Mouse (Mus musculus) thymus, adult 2 months (tissue): ENCODE data around the gene Ryr2.

ENCODE experiments used
- CTCF ChIP-seq: fragments of 200-500 bp; IDR thresholded peaks from 2 replicates; pipeline ENCODE4 v1.5.1; 2012; ENCODE audit warnings: mild to moderate bottlenecking, control low read depth, low read length, moderate library complexity, borderline replicate concordance; ENCODE audit not compliant: control insufficient read depth, poor library complexity, insufficient read depth; ENCODE audit errors: extremely low read depth
- POLR2A ChIP-seq: fragments of 200-500 bp; IDR thresholded peaks from 2 replicates; pipeline ENCODE4 v1.6.1; 2012; ENCODE audit warnings: mild to moderate bottlenecking, low read length, control low read depth, moderate library complexity; ENCODE audit not compliant: control insufficient read depth, poor library complexity, insufficient read depth; ENCODE audit errors: extremely low read depth

DNA sequence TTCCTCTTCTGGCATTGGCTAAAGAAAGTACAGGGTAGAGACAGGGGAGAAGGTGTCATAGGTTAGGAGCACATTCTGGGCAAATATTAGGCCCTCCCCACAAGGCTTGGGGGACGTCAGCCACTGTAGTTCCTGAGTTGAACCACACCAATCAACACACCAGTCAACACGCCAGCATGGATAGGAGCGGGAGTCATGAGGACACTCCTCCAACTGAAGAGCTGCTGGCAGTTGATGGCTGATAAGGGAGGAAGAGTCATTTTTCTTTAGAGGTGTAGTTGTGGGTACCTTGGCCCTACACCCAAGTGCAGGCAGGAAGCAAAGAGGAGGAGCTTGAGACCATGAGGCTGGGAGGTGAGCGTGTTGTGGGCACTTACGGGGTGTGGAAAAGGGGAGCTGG, 13.6 kb downstream of the Ryr2 start:
- TF ChIP-seq POLR2A (no peak), CTCF (no peak)
